Mouse (Mus musculus): ENCODE measurements around the gene Fbxl4.
"Not testable (repeated sequence)": the region's sequence is repeated elsewhere in the genome, so short reads cannot be mapped to it uniquely, and the experiment has no call there.

Gene Fbxl4

DNA sequence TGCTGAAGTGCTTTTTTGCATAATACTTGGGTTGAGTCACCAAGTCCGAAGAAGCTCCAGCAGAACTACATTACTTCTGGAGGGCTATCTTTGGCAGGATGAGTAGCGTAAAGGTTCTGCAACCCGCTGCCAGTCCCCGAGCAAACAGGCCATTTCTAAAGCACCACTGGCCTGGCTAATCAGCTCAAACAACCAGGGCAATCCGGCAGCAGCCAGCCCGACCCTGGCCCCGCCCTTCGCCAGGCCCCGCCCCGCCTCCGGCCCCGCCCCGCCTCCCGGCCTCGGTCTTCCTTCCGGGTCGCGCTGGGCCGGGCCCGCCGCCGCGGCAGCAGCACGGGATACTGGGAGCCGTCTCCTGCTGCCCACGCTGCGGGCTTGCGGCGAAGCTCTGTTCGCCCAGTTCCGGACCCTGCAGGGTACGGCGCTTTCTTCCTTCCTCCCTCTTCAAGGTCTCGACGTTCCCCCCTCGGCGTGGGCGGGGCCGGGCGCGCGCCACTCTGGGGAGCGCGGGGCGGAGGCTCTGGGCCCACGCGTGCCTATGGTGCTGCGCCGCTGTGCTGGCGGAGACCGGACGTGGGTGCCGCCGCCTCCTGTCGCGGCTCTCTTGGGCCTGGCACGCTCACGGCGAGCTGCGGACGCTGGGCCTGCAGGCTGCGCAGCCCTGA lies at the start of gene Fbxl4:
TSS of gene Fbxl4 (plus strand) at position 278 of the 665 bp plus-strand sequence.
- DNase-seq (ENCODE audit: low spot score in 2 of 2), result peak; percentile 86 to 87

DNA sequence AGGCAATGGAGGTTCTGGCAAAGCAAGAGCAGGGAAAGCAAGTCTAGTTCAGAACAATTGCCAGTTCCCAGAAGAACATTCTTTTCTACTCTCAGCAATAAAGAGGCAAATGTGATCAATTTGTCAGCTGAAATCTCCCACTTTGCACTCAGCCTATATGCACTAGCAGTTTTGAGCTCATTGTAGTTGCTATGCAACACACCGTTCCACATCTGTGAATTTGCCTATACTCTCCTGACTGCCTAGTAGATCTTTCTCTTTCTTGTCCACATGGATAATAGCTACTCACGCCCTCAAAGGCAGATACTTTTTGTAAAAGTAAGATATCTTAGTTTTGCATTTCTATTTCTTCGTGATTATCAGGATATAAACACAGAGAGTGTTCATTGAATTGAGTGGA lies 42.8 kb upstream of the Fbxl4 start:
- no peak for DNase-seq (ENCODE audit: low spot score in 2 of 2)

- DNase-seq (ENCODE audit: low spot score in 2 of 2), result no peak
Observed at GRCm38 (mm10) chr4:22342816-22343573, 14.3 kb upstream of the Fbxl4 start.

GRCm38 (mm10) chr4:22349086-22349485 lies 8.3 kb upstream of the Fbxl4 start:
- DNase-seq (ENCODE audit: low spot score in 2 of 2), result not testable (repeated sequence)

GRCm38 (mm10) chr4:22357931-22358300 lies 573 bp downstream of the Fbxl4 start:
- no peak for DNase-seq (ENCODE audit: low spot score in 2 of 2)

- DNase-seq (ENCODE audit: low spot score in 2 of 2), result no peak
Observed at GRCm38 (mm10) chr4:22358487-22358886, 1.1 kb downstream of the Fbxl4 start.

DNA sequence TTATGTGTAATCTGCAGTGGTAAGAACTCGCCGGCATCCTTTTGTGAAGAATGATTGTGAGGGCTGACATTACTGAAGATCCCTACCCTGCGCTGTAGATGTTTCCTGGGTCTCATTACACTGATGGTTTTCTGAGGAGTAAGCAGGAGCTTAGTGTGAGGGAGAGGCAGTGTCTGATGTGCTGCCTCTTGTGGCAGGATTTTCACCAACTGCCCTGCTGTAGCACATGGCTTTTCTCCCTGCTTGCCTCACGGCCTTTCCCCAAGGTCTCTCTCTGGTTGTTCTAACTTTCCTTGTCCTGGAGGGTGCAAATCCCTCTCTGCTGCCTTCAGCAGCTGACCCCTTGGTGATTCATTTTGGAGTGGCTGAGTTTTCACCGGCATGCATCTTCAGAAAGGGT lies 10.0 kb downstream of the Fbxl4 start:
- no peak for DNase-seq (ENCODE audit: low spot score in 2 of 2)

DNA sequence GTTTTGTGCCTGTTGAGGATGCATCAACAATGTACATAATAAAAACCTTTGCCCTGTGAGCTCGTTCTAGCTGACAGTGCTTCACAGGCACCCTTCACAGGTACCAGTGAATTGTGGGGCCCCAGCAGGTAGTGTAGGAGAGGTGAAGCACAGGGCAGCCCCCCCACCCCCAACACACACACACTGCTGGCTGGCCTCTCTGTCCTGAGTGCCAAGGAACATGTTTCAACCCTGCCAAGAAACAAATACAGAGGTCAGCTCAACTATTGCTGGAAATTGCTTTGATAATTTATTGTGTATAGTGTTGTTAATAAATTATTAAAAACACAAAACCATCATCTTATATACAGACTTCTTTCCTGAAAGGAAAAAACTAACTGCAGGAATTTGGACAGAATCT lies 21.2 kb downstream of the Fbxl4 start:
- DNase-seq (ENCODE audit: low spot score in 2 of 2), result no peak

GRCm38 (mm10) chr4:22380646-22381045 lies 23.3 kb downstream of the Fbxl4 start:
- no peak for DNase-seq (ENCODE audit: low spot score in 2 of 2)

- no peak for DNase-seq (ENCODE audit: low spot score in 2 of 2)
Observed at GRCm38 (mm10) chr4:22383528-22384265, 26.4 kb downstream of the Fbxl4 start.

- no peak for DNase-seq (ENCODE audit: low spot score in 2 of 2)
Observed at GRCm38 (mm10) chr4:22390045-22390444, 32.7 kb downstream of the Fbxl4 start.

GRCm38 (mm10) chr4:22392777-22393473 lies 35.6 kb downstream of the Fbxl4 start:
- peak; percentile 25 to 29 for DNase-seq (ENCODE audit: low spot score in 2 of 2)

- no peak for DNase-seq (ENCODE audit: low spot score in 2 of 2)
Observed at GRCm38 (mm10) chr4:22395404-22395803, 38.1 kb downstream of the Fbxl4 start.

- no peak for DNase-seq (ENCODE audit: low spot score in 2 of 2)
Observed at GRCm38 (mm10) chr4:22396484-22397000, 39.2 kb downstream of the Fbxl4 start.

DNA sequence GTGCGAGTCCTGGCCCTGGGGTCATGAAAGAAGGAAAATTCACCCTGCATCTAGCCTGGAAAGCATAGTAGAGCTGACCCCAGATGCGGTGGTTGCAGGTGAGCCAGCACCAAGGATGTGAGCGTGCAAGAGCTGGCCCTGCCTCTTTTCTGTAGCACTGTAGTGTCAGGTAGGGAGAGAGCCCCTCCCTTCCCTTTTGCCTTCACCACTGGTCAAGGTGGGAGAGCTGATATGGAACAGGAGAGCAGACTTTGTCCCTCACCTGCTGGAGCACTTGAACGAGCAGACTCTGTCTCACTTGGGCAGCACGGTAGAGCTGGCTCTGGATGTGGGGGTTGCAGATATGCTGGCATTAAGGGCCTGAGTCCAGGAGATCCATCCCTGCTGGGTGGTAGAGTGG lies 39.7 kb downstream of the Fbxl4 start:
- no peak for DNase-seq (ENCODE audit: low spot score in 2 of 2)

GRCm38 (mm10) chr4:22402032-22402431 lies 44.7 kb downstream of the Fbxl4 start:
- peak; percentile 68 to 74 for DNase-seq (ENCODE audit: low spot score in 2 of 2)

GRCm38 (mm10) chr4:22402930-22403329 lies 45.6 kb downstream of the Fbxl4 start:
- peak in 1 of 2 experiments; percentile 32 for DNase-seq (ENCODE audit: low spot score in 2 of 2)

DNA sequence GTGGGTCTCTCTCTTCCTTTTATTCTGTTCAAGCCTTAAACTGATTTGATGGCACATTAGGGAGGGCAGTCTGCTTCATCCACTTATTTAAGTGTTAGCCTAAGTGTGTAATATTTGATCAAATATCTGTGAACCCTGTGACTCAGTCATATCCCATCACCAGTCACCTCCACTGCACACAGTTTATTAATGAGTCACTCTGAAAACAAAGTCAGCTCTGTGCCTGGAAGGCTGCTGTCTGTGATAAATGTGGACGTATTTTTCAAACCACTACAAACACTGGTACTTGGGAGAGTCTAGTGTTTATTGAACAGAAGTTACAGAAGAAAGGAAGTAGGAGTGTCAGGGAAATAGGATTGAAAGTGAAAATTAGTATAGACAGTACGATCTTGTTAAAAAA lies 63.3 kb downstream of the Fbxl4 start:
- DNase-seq (ENCODE audit: low spot score in 2 of 2), result no peak

- DNase-seq (ENCODE audit: low spot score in 2 of 2), result no peak
Observed at GRCm38 (mm10) chr4:22422400-22422799, 65.1 kb downstream of the Fbxl4 start.

- no peak for DNase-seq (ENCODE audit: low spot score in 2 of 2)
Observed at GRCm38 (mm10) chr4:22428150-22428549, 70.8 kb downstream of the Fbxl4 start.

DNA sequence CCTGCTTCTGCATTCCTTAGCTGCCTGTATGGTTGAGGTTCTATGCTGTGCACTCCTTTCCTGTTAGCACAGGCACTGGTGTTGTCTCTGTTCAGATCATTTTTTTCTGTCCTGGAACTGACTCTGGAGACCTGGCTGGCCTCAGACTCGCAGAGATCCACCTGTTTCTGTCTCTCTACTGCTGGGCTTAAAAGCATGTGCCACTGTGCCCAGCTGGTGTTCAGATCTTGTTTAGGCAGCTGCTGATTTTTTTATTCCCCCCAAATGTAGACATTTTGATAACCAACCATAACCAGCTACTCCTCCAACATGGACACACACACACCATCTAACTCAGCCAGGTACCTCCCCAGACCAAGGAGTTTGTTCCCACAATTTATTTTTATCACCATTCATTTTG lies 112.2 kb downstream of the Fbxl4 start:
- DNase-seq (ENCODE audit: low spot score in 2 of 2), result no peak

All from spleen, postnatal 36 days (tissue).